Mouse (Mus musculus): ENCODE results near the gene Atp6v1fnb. TPM values are rescaled to one million over a fixed set of nuclear protein-coding genes. Genes with fewer than 3 reads are reported as not detected.

Atp6v1fnb gene
- polyA plus RNA-seq, 1 experiment from 2014 or later = not detected

GRCm38 (mm10) chr6:29506834-29507233, 35.6 kb downstream of the Atp6v1fnb start:
- peak overlapping the region; percentile 74 for H3K9ac ChIP-seq (ENCODE audit: low read depth, low read length)
- H3K27me3 ChIP-seq (replicated peaks; ENCODE audit: control insufficient read depth, insufficient read depth, low read length) = peaks cover 3% of the 10 kb centered on the region; the same call in 1 of the 2 replicates
- H3K27ac ChIP-seq (ENCODE audit: low read length) = no peak overlapping the region
- peak overlapping the region; percentile 74 for H3K4me2 ChIP-seq (ENCODE audit: low read depth, low read length)
- H3K4me3 ChIP-seq (ENCODE audit: low read length) = peak overlapping the region; percentile 63
- H3K36me3 ChIP-seq (ENCODE audit: control insufficient read depth, insufficient read depth, low read length) = no peaks in the 10 kb centered on the region
- H3K4me1 ChIP-seq (ENCODE audit: control insufficient read depth, insufficient read depth, low read length) = peaks cover 24% of the 10 kb centered on the region
- 25% methylated on average over 8 of the region's 8 CpGs for WGBS
- no peak for ATAC-seq
- no peaks in the 10 kb centered on the region for H3K9me3 ChIP-seq (ENCODE audit: control insufficient read depth, low read length)

- H3K27ac ChIP-seq (ENCODE audit: low read length) = no peak within 1 kb of the TSS
- peak within 1 kb of the TSS; percentile 74 for H3K4me2 ChIP-seq (ENCODE audit: low read depth, low read length)
- H3K4me3 ChIP-seq (ENCODE audit: low read length) = peak within 1 kb of the TSS; percentile 63
- H3K27me3 ChIP-seq (replicated peaks; ENCODE audit: control insufficient read depth, insufficient read depth, low read length) = peaks cover 3% of the 10 kb centered on the region; the same call in 1 of the 2 replicates
- under 1% methylated on average over 47 of the region's 47 CpGs for WGBS
- H3K4me1 ChIP-seq (ENCODE audit: control insufficient read depth, insufficient read depth, low read length) = peaks cover 24% of the 10 kb centered on the region
- no peaks in the 10 kb centered on the region for H3K36me3 ChIP-seq (ENCODE audit: control insufficient read depth, insufficient read depth, low read length)
- peak; percentile 54 for ATAC-seq
- no peaks in the 10 kb centered on the region for H3K9me3 ChIP-seq (ENCODE audit: control insufficient read depth, low read length)
- peak within 1 kb of the TSS; percentile 74 for H3K9ac ChIP-seq (ENCODE audit: low read depth, low read length)
Measured at GRCm38 (mm10) chr6:29507447-29508309, 36.4 kb downstream of the Atp6v1fnb start, which contains the start of gene Kcp. Gene Kcp (minus strand): TSS chr6:29507952.

GRCm38 (mm10) chr6:29509086-29509485, 37.8 kb downstream of the Atp6v1fnb start:
- no peak overlapping the region for H3K27ac ChIP-seq (ENCODE audit: low read length)
- peaks cover 32% of the 10 kb centered on the region for H3K4me1 ChIP-seq (ENCODE audit: control insufficient read depth, insufficient read depth, low read length)
- ATAC-seq = peak; percentile 57
- WGBS = 31% methylated on average over 2 of the region's 2 CpGs
- no peak overlapping the region for H3K4me2 ChIP-seq (ENCODE audit: low read depth, low read length)
- no peak overlapping the region for H3K9ac ChIP-seq (ENCODE audit: low read depth, low read length)
- no peaks in the 10 kb centered on the region for H3K9me3 ChIP-seq (ENCODE audit: control insufficient read depth, low read length)
- H3K4me3 ChIP-seq (ENCODE audit: low read length) = no peak overlapping the region
- H3K27me3 ChIP-seq (replicated peaks; ENCODE audit: control insufficient read depth, insufficient read depth, low read length) = peaks cover 3% of the 10 kb centered on the region; the same call in 1 of the 2 replicates
- H3K36me3 ChIP-seq (ENCODE audit: control insufficient read depth, insufficient read depth, low read length) = no peaks in the 10 kb centered on the region

- H3K4me3 ChIP-seq (ENCODE audit: low read length) = peak overlapping the region; percentile 26
- H3K36me3 ChIP-seq (ENCODE audit: control insufficient read depth, insufficient read depth, low read length) = no peaks in the 10 kb centered on the region
- peaks cover 19% of the 10 kb centered on the region for H3K4me1 ChIP-seq (ENCODE audit: control insufficient read depth, insufficient read depth, low read length)
- WGBS = 2% methylated on average over 11 of the region's 11 CpGs
- H3K9me3 ChIP-seq (ENCODE audit: control insufficient read depth, low read length) = no peaks in the 10 kb centered on the region
- H3K27ac ChIP-seq (ENCODE audit: low read length) = peak overlapping the region; percentile 69
- no peaks in the 10 kb centered on the region; the same call in 1 of the 2 replicates for H3K27me3 ChIP-seq (replicated peaks; ENCODE audit: control insufficient read depth, insufficient read depth, low read length)
- H3K4me2 ChIP-seq (ENCODE audit: low read depth, low read length) = peak overlapping the region; percentile 54
- peak; percentile 84 for ATAC-seq
- H3K9ac ChIP-seq (ENCODE audit: low read depth, low read length) = peak overlapping the region; percentile 50
Measured at GRCm38 (mm10) chr6:29513284-29513683, 42.0 kb downstream of the Atp6v1fnb start.

GRCm38 (mm10) chr6:29517139-29517538, 45.9 kb downstream of the Atp6v1fnb start:
- no peaks in the 10 kb centered on the region for H3K27me3 ChIP-seq (replicated peaks; ENCODE audit: control insufficient read depth, insufficient read depth, low read length)
- peaks cover 8% of the 10 kb centered on the region; the same call in 1 of the 2 replicates for H3K4me1 ChIP-seq (ENCODE audit: control insufficient read depth, insufficient read depth, low read length)
- WGBS = 9% methylated on average over 5 of the region's 5 CpGs
- ATAC-seq = peak; percentile 34
- H3K9ac ChIP-seq (ENCODE audit: low read depth, low read length) = no peak overlapping the region
- no peak overlapping the region for H3K4me3 ChIP-seq (ENCODE audit: low read length)
- H3K4me2 ChIP-seq (ENCODE audit: low read depth, low read length) = no peak overlapping the region
- no peaks in the 10 kb centered on the region for H3K36me3 ChIP-seq (ENCODE audit: control insufficient read depth, insufficient read depth, low read length)
- H3K9me3 ChIP-seq (ENCODE audit: control insufficient read depth, low read length) = no peaks in the 10 kb centered on the region
- no peak overlapping the region for H3K27ac ChIP-seq (ENCODE audit: low read length)

GRCm38 (mm10) chr6:29522626-29523300, 51.5 kb downstream of the Atp6v1fnb start:
- WGBS = 59% methylated on average over 6 of the region's 6 CpGs
- no peak overlapping the region for H3K9ac ChIP-seq (ENCODE audit: low read depth, low read length)
- H3K9me3 ChIP-seq (ENCODE audit: control insufficient read depth, low read length) = no peaks in the 10 kb centered on the region
- H3K4me1 ChIP-seq (ENCODE audit: control insufficient read depth, insufficient read depth, low read length) = peaks cover 21% of the 10 kb centered on the region
- H3K4me2 ChIP-seq (ENCODE audit: low read depth, low read length) = no peak overlapping the region
- H3K4me3 ChIP-seq (ENCODE audit: low read length) = no peak overlapping the region
- 0 out of 2 replicates have a peak overlapping the region, but pooled peaks have one; percentile 42 for H3K27ac ChIP-seq (ENCODE audit: low read length)
- no peak for ATAC-seq
- H3K27me3 ChIP-seq (replicated peaks; ENCODE audit: control insufficient read depth, insufficient read depth, low read length) = peaks cover 9% of the 10 kb centered on the region
- H3K36me3 ChIP-seq (ENCODE audit: control insufficient read depth, insufficient read depth, low read length) = no peaks in the 10 kb centered on the region

Other genes with a start within 250 kb of the Atp6v1fnb start
- 27.0 and 27.8 TPM in 2 replicates for gene Hilpda, start 198.9 kb upstream of the Atp6v1fnb start, polyA plus RNA-seq (2015; fragmentation: Nextera tagmentation; extraction: Ambion mirVana)
- 0.13 and 0.29 TPM in 2 replicates for gene Fam71f2, start 191.8 kb upstream of the Atp6v1fnb start, polyA plus RNA-seq (2015; fragmentation: Nextera tagmentation; extraction: Ambion mirVana)
- gene Fam71f1, start 152.3 kb upstream of the Atp6v1fnb start, polyA plus RNA-seq (2015; fragmentation: Nextera tagmentation; extraction: Ambion mirVana) = not detected in 2 replicates
- 276 and 282 TPM in 2 replicates for gene Calu, start 123.4 kb upstream of the Atp6v1fnb start, polyA plus RNA-seq (2015; fragmentation: Nextera tagmentation; extraction: Ambion mirVana)
- gene Opn1sw, start 83.0 kb upstream of the Atp6v1fnb start, polyA plus RNA-seq (2015; fragmentation: Nextera tagmentation; extraction: Ambion mirVana) = 0.27 and 0.40 TPM in 2 replicates
- 5.5 and 6.5 TPM in 2 replicates for gene Ccdc136, start 75.1 kb upstream of the Atp6v1fnb start, polyA plus RNA-seq (2015; fragmentation: Nextera tagmentation; extraction: Ambion mirVana)
- 6.1 and 7.3 TPM in 2 replicates for gene Flnc, start 38.2 kb upstream of the Atp6v1fnb start, polyA plus RNA-seq (2015; fragmentation: Nextera tagmentation; extraction: Ambion mirVana)
- gene Atp6v1f, start 3.7 kb upstream of the Atp6v1fnb start, polyA plus RNA-seq (2015; fragmentation: Nextera tagmentation; extraction: Ambion mirVana) = 358 and 362 TPM in 2 replicates
- 10.9 and 12.0 TPM in 2 replicates for gene Kcp, start 36.5 kb downstream of the Atp6v1fnb start, polyA plus RNA-seq (2015; fragmentation: Nextera tagmentation; extraction: Ambion mirVana)
- gene Irf5, start 55.2 kb downstream of the Atp6v1fnb start, polyA plus RNA-seq (2015; fragmentation: Nextera tagmentation; extraction: Ambion mirVana) = 7.4 and 8.5 TPM in 2 replicates
- 69.7 and 71.3 TPM in 2 replicates for gene Tnpo3, start 138.4 kb downstream of the Atp6v1fnb start, polyA plus RNA-seq (2015; fragmentation: Nextera tagmentation; extraction: Ambion mirVana)
- gene Tspan33, start 222.8 kb downstream of the Atp6v1fnb start, polyA plus RNA-seq (2015; fragmentation: Nextera tagmentation; extraction: Ambion mirVana) = 0.98 and 2.6 TPM in 2 replicates